Mouse (Mus musculus): ENCODE results near the gene Spata18. TPM values are rescaled to one million over a fixed set of nuclear protein-coding genes. Genes with fewer than 3 reads are reported as not detected.

The Spata18 gene
- polyA plus RNA-seq (2017; shearing (Covaris generic)): not detected

GRCm38 (mm10) chr5:73651061-73651854 is at the start of gene Spata18:
Gene Spata18, plus strand, starts transcription at chr5:73651379.

DNA sequence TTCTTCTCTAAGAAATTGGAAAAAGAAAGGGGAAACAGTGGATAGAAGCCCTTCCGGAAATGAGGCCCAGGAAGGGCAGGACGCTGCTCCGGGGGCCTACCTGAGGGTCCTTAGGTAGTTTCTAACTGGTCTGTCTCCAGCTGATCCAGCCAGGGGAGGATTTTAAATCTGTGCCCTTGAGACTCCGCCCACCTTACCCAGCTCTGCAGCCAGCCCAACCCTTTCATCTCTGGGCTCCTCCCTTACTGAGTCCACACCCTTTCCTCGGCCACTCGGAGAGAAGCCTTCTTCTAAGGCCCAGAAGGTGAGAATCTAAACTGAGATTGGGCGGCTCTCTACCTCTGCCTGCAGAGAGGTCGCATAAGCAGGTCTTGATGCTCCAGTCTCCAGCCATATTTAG is 18.9 kb upstream of the Spata18 start, which contains the start of gene Lrrc66:
Gene Lrrc66 (minus strand): TSS at position 236 of the 400 bp plus-strand sequence.

DNA sequence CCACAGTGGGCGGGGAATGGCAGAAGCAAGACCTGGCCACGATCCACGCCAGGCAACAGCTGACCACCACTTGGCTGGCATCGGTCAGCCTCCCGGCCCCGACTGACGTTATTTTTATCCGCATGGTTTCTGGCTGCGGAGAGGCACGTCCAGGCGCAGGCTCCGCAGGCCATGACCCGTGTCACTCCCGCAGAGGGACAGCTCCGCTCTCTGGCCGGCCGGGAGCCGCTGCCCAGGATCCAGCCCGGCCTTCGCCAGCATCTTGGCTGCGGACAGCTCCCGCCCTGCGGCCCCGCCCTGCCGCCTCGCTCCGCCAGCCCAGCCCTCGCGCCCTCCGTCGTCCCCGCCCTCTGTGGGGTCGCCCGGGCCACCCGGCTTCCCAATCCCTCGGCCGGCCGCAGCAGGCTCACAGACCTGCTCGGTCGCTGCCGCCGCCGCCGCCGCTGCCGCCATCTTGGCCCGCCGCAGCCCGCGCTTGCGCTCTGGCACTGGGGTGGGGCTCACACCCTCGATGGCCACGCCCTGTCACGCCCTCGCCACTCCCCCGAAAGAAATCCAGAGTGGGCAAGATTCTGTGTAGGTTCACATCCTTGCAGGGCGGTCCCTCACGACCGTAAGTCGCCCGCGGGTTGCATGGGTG is 3.8 kb upstream of the Spata18 start, which contains the start of gene Sgcb:
Gene Sgcb (minus strand): TSS at position 530 of the 640 bp plus-strand sequence.

Other genes starting within 250 kb of the Spata18 start
- gene Cwh43, start 245.3 kb upstream of the Spata18 start, polyA plus RNA-seq (2017; shearing (Covaris generic)): not detected
- gene Dcun1d4, start 170.4 kb upstream of the Spata18 start, polyA plus RNA-seq (2017; shearing (Covaris generic)): 19.3 TPM
- gene Lrrc66, start 18.9 kb upstream of the Spata18 start, polyA plus RNA-seq (2017; shearing (Covaris generic)): not detected
- 10.2 TPM for gene Sgcb, start 3.6 kb upstream of the Spata18 start, polyA plus RNA-seq (2017; shearing (Covaris generic))